Mouse (Mus musculus) c-Kit-negative CD71-positive TER-119-positive erythroid progenitor cells, embryonic 14.5 days (primary cell): ENCODE measurements at regions not wholly inside any gene's neighbourhood (a gene's known extent, or its start where the extent isn't known, plus 50 kb on each side); places are given as distances from the start of the nearest gene placed in this dataset.

Source experiments
- DNase-seq: peaks from one replicate; pipeline ENCODE4 v3.0.0-alpha.2; 2013; ENCODE audit warnings: low read depth, low spot score

DNA sequence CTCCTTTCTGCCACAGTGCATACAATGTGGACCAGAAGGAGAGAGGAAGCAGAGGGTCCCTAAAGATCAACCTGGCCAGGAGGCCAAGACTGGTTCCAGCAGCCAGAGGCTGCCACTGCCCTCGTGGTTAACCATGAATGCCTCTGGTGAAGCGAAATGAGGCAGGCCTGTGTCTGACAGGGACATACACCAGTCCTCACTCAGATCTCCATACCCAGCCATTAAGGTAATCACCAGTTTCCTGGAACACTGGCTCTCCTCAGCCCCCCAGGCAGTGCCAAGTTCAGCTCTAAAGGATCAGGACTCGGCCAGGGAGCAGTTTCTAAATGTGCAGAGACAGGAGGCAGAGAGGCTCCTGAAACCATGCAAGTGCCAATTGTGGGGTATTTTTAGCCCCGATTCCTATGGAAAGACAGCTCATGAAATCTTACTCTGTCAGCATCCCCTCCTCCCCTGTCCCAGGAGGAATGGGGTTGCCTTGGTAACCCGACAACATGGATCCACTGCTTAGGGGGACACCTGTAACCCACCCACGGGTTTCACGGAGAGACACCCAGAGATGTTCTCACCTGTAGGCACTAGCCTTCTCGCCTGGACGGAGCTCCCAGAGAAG, 103.6 kb downstream of the Ier5 start:
- no peak for DNase-seq

DNA sequence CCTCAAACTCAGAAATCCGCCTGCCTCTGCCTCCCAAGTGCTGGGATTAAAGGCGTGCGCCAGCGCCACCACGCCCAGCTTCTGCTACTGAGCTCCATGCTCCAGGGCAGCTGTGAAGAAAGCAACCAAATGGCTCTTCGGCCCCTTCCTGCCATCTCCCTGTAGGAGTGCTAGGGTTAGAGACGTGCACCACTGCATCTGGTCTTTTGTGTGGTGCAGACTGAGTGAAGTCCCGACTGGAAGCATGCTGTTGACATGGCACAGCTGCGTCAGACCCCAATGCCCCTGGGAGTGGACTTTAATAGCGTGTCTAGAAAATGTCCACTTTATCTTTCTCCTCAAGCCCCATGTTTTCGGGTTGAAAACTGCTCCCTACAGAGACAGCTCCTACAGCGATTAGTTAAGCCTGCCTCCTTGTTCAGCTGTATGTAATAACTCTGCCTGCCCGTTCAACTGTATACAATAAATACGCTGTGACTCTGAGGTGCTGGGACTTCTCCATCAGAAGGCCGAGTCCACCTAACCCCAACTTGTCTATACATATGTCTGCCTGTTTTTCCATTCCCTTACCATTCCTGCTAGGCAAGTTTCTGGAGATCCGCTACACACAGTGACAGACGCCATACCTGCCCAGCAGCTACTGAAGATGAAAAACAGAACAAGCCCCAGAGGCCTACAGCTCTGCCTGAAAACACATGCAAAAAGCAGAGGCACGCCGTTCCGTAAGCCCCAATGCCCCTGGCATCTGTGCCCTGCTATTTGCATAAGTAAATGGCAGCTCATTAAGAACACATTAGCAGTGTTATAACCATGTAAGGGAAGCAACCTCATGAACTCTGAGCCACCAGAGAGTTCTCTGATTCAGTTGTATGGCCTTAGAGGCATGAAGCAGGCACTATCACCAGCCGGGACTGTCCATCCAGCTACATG, 105.2 kb downstream of the Ier5 start:
- DNase-seq = no peak

DNA sequence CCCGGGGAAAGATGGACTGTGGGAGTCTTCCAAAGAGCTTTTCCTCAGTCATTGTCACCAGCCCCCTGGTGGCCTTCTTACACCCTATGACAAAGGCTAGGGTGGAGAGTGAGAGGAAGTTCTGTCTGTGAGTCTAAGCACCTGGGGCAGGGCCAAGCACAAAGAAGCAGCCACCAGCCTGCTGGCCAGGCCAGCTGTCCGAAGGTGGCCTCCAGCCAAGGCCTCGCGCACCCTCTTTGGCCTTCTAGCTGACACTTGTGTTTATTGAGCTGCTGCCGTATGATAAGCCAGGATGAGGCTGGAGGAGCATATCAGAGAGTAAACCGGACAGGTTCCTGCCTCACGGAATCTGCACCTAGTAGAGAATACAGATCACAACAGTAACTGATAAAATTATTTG, 99.0 kb upstream of the Cacna1e start:
- DNase-seq = no peak

DNA sequence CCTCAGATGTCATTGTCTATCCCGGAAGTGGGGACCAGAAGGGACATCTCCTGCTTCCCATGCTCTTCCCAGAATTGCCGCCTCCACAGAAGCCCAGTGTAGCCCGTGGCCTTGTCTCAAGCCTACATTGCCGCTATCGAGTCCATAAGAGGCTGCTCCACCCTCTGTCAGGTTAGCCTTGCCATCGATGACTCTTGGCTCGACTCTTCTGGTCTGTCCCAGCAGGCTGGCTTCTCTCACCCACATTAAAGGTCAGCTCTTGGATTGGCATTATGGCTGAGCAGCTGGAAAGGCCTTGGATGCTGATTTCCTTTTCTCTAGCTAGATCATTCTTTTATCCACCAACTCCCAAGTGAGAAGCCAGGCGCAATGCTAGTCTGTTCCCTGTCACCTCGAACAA, 98.5 kb upstream of the Cacna1e start:
- no peak for DNase-seq

DNA sequence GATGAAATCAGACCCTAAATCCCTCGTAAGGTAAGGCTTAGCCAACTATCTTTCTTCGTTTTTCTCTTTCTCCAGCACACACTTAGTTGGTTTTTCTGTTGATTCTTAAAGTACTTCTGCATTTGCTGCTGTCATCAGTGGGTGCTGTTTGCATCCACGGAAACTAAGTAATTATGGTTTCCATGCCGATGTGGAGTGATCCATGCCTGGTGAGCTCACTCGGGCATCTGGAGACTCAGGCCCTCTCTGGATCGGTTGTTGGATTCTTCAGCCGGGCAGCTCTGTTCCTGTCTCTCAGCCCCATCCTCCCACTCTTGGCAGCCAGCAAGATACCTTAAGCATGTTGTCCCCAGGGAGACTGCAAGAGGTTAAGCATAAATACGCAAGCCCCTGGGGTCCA, 97.4 kb upstream of the Cacna1e start:
- DNase-seq = no peak

DNA sequence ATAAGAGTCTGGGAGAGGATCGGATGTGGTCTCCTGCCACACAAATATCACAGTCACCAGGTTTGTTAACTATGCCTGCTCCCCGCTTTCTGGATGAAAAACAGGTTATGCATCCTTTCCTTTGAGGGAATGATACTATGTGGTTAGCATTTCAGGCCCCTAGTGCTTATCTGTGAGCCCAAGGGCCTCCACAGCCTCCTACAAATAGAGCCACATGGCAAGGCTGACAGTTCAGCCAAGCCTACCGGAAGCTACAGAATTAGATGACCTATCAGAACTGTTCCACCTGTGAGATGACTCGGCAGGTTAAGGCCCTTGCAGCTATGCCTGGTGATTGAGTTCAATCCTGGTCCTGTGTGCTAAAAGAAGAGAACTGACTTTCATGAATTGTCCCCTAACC, 91.4 kb upstream of the Cacna1e start:
- no peak for DNase-seq

DNA sequence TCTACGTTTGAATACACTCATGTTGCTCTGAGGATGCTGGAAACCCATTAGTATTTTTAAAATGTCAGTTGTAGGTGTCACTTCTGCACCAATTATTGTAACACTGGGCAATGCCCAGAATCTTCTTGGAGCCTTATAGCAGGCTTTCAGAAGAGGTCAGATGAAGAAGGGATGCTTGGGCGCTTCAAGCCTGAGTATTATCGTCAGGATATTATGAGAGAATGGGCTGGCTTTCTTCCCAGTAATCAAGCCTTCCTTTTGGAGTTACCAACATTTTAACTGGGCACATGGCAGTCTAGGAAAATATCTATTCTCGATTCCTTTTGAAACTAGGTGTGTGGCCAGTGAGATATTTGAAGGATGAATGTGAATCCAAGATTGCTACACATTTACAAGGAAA, 77.0 kb upstream of the Cacna1e start:
- no peak for DNase-seq

DNA sequence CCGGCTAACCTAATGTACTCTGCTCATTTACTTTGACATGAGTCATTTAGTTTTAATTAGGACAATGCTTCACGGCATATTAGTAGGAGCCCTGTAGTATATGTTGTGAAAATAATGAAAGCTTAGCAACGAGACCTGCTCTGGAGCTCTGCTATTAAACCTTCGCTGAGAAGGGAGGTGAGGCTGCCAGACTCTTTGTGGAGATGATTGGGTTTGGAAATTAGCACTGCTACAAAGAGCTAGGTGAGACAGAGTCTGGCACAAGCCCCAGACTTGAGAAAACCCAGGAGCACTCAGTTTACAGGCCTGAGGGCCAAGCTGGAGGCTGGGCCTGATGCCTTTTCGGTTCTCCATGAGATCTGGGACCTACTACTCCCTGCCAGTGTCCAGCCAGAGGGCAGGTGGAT, 72.3 kb upstream of the Cacna1e start:
- DNase-seq = no peak

DNA sequence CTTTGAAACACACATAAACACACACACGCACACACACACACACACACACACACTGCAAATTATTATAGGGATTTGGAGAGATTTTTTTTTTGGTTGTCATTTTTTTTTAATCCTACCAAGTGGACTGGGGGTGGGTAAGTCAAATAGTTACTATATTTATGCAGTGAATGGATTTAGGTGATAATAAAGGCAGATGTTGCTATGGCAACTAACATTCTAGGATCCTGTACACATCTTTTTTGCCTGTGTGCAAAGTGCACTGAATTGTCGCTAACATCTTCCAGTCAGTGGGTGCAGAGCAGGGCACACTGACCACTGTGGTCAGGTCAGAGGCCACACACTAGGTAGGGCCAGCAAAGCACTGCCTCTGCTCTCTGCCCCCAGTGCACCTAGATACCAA, 68.4 kb upstream of the Cacna1e start:
- no peak for DNase-seq
